Mouse (Mus musculus) spleen, adult 2 months (tissue): Measurements from ENCODE around the gene Gm28230.

Source experiments
- CTCF ChIP-seq: fragments of 200-500 bp; IDR thresholded peaks from 2 replicates; pipeline ENCODE4 v1.5.1; 2011; ENCODE audit warnings: mild to moderate bottlenecking, inconsistent platforms; ENCODE audit not compliant: insufficient read depth, insufficient read length, insufficient replicate concordance; ENCODE audit errors: extremely low read depth
- POLR2A ChIP-seq: fragments of 200-500 bp; IDR thresholded peaks from 2 replicates; pipeline ENCODE4 v1.6.1; 2011; ENCODE audit warnings: low read depth, low read length, inconsistent platforms

DNA sequence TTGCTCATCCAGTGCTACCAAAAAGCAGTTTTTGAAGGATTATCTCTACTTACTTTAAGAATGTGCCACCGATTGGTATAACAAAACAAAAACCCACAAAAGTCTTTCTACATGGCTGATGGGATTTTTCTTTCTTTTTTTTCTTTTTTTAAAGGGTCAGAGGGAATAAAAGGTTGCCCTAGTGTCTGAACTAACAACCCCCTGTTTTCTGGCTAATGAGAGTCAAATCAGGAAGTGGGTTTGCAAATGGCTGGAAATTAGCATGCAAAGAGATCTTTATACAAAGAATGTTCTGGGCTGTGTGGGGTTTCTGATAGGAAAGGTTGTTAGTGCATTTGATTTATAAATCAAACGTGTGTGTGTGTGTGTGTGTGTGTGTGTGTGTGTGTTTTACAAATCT lies 6.1 kb upstream of the Gm28230 start:
- TF ChIP-seq CTCF: no peak
- no peak for TF ChIP-seq POLR2A
